Mouse (Mus musculus): ENCODE results near the gene Dcaf6. TPM values are rescaled to one million over a fixed set of nuclear protein-coding genes. Genes with fewer than 3 reads are reported as not detected.
A peak's percentile ranks its signal among the peaks of the same experiment; 100 is the strongest.

Gene Dcaf6
- polyA plus RNA-seq, 1 experiment from 2014 or later: 18.9 TPM

DNA sequence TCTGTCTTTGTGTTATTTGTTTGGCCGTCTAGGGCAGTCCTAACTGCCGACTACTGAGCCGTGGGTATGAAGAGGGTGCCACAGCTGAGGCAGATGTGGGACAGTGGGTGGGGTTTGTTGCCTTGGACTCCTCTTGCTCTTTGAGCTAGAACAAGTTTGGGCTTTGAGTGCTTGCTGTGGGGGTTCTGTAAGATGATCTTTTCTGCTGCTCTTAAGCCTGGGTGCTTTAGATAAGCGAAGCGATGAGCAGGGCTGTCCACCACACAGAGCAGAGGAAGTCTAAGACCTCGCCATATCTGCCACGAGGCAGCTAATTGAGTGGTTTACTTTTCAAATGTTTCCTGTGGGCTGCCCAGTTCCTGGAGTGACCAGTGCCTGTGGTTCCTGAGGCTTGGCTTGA, 137.3 kb downstream of the Dcaf6 start:
- Histone ChIP-seq H3K4me3 (ENCODE audit: low read depth, low read length) (no peak overlapping the region), H3K27me3 (ENCODE audit: control insufficient read depth, insufficient read depth, low read length) (no peaks in the 10 kb centered on the region), H3K9ac (ENCODE audit: low read depth, low read length) (no peak overlapping the region), H3K36me3 (ENCODE audit: control insufficient read depth, insufficient read depth, low read length) (no peaks in the 10 kb centered on the region; the same call in 1 of the 2 replicates), H3K4me2 (no peak overlapping the region), H3K27ac (ENCODE audit: low read depth, low read length) (no peak overlapping the region), H3K9me3 (replicated peaks; ENCODE audit: control insufficient read depth, low read length) (no peaks in the 10 kb centered on the region), H3K4me1 (ENCODE audit: control insufficient read depth, insufficient read depth, low read length) (0 out of 2 replicates have a peak, but pooled peaks cover 4% of the 10 kb centered on the region)
- WGBS (ENCODE audit: insufficient replicate concordance): 29% methylated on average over 7 of the region's 7 CpGs
- no peak for ATAC-seq (replicated peaks; ENCODE audit: insufficient number of reproducible peaks, low FRiP score, low TSS enrichment)

GRCm38 (mm10) chr1:165321891-165322290, 138.4 kb downstream of the Dcaf6 start:
- no peaks in the 10 kb centered on the region for H3K9me3 ChIP-seq (replicated peaks; ENCODE audit: control insufficient read depth, low read length)
- H3K9ac ChIP-seq (ENCODE audit: low read depth, low read length): no peak overlapping the region
- H3K27ac ChIP-seq (ENCODE audit: low read depth, low read length): no peak overlapping the region
- no peak overlapping the region for H3K4me2 ChIP-seq
- H3K36me3 ChIP-seq (ENCODE audit: control insufficient read depth, insufficient read depth, low read length): no peaks in the 10 kb centered on the region; the same call in 1 of the 2 replicates
- H3K27me3 ChIP-seq (ENCODE audit: control insufficient read depth, insufficient read depth, low read length): no peaks in the 10 kb centered on the region
- no peak for ATAC-seq (replicated peaks; ENCODE audit: insufficient number of reproducible peaks, low FRiP score, low TSS enrichment)
- WGBS (ENCODE audit: insufficient replicate concordance): 80% methylated on average over 7 of the region's 7 CpGs
- H3K4me1 ChIP-seq (ENCODE audit: control insufficient read depth, insufficient read depth, low read length): 0 out of 2 replicates have a peak, but pooled peaks cover 4% of the 10 kb centered on the region
- H3K4me3 ChIP-seq (ENCODE audit: low read depth, low read length): no peak overlapping the region

DNA sequence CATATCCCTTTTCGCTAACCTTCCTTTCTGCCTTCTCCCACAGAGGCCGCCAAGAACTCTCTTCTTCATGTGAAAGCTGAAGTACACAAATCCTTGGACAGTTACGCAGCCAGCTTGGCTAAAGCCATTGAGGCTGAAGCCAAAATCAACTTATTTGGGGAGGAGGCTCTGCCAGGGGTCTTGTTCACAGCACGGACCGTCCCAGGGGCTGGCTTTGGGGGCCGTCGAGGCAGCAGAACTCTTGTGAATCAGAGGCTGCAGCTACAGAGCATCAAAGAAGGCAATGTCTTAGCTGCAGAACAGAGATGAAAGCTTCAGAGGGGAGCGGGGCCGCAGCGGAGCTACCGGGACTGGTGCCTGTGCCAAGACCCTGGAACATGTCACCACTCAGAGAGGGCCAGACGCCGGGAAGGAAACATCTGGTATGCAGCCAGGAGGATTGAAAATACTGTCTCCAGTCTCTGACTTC, 138.8 kb downstream of the Dcaf6 start:
- H3K36me3 ChIP-seq (ENCODE audit: control insufficient read depth, insufficient read depth, low read length): no peaks in the 10 kb centered on the region; the same call in 1 of the 2 replicates
- no peak overlapping the region for H3K27ac ChIP-seq (ENCODE audit: low read depth, low read length)
- no peak overlapping the region for H3K4me2 ChIP-seq
- 0 out of 2 replicates have a peak, but pooled peaks cover 4% of the 10 kb centered on the region for H3K4me1 ChIP-seq (ENCODE audit: control insufficient read depth, insufficient read depth, low read length)
- WGBS (ENCODE audit: insufficient replicate concordance): 76% methylated on average over 13 of the region's 13 CpGs
- no peaks in the 10 kb centered on the region for H3K27me3 ChIP-seq (ENCODE audit: control insufficient read depth, insufficient read depth, low read length)
- no peaks in the 10 kb centered on the region for H3K9me3 ChIP-seq (replicated peaks; ENCODE audit: control insufficient read depth, low read length)
- no peak for ATAC-seq (replicated peaks; ENCODE audit: insufficient number of reproducible peaks, low FRiP score, low TSS enrichment)
- no peak overlapping the region for H3K4me3 ChIP-seq (ENCODE audit: low read depth, low read length)
- H3K9ac ChIP-seq (ENCODE audit: low read depth, low read length): no peak overlapping the region

- no peak for ATAC-seq (replicated peaks; ENCODE audit: insufficient number of reproducible peaks, low FRiP score, low TSS enrichment)
- WGBS (ENCODE audit: insufficient replicate concordance): 31% methylated on average over 10 of the region's 10 CpGs
These were observed 139.9 kb downstream of the Dcaf6 start for GRCm38 (mm10) chr1:165320141-165320934.

DNA sequence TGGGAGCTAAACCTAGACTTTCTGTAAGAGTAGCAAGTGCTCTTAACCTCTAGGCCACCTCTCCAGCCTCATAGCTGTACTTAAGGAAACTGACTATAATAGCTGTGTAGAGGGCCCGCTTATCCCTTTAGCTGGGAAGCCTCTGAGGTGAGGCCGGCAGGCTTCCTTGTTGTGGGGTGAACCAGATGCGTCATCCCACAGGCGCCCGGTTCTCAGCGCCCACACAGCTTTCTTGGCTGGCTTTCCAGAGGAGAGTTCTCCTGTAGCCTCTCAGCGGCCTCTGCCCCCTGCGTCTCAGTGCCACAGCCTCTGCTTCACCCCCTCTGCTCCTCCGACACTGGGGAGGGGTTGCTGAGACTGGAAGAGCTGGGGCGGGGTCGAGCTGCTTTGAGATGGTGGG, 143.9 kb downstream of the Dcaf6 start:
- Histone ChIP-seq H3K4me2 (no peak overlapping the region), H3K9me3 (replicated peaks; ENCODE audit: control insufficient read depth, low read length) (no peaks in the 10 kb centered on the region), H3K4me3 (ENCODE audit: low read depth, low read length) (no peak overlapping the region), H3K27ac (ENCODE audit: low read depth, low read length) (no peak overlapping the region), H3K4me1 (ENCODE audit: control insufficient read depth, insufficient read depth, low read length) (0 out of 2 replicates have a peak, but pooled peaks cover 4% of the 10 kb centered on the region), H3K9ac (ENCODE audit: low read depth, low read length) (no peak overlapping the region), H3K27me3 (ENCODE audit: control insufficient read depth, insufficient read depth, low read length) (no peaks in the 10 kb centered on the region), H3K36me3 (ENCODE audit: control insufficient read depth, insufficient read depth, low read length) (no peaks in the 10 kb centered on the region; the same call in 1 of the 2 replicates)
- 42% methylated on average over 11 of the region's 11 CpGs for WGBS (ENCODE audit: insufficient replicate concordance)
- ATAC-seq (replicated peaks; ENCODE audit: insufficient number of reproducible peaks, low FRiP score, low TSS enrichment): no peak

More at GRCm38 (mm10) chr1:165320141-165320934, 139.9 kb downstream of the Dcaf6 start:
- Histone ChIP-seq H3K27ac (ENCODE audit: low read depth, low read length) (peak overlapping the region; percentile 25; the same call in 1 of the 2 replicates), H3K4me3 (ENCODE audit: low read depth, low read length) (no peak overlapping the region), H3K9ac (ENCODE audit: low read depth, low read length) (no peak overlapping the region), H3K27me3 (ENCODE audit: control insufficient read depth, insufficient read depth, low read length) (no peaks in the 10 kb centered on the region), H3K4me2 (peak overlapping the region; percentile 34; the same call in 1 of the 2 replicates), H3K9me3 (replicated peaks; ENCODE audit: control insufficient read depth, low read length) (no peaks in the 10 kb centered on the region), H3K4me1 (ENCODE audit: control insufficient read depth, insufficient read depth, low read length) (0 out of 2 replicates have a peak, but pooled peaks cover 4% of the 10 kb centered on the region), H3K36me3 (ENCODE audit: control insufficient read depth, insufficient read depth, low read length) (no peaks in the 10 kb centered on the region; the same call in 1 of the 2 replicates)

- 82% methylated on average over 11 of the region's 11 CpGs for WGBS (ENCODE audit: insufficient replicate concordance)
- no peak for ATAC-seq (replicated peaks; ENCODE audit: insufficient number of reproducible peaks, low FRiP score, low TSS enrichment)
These were observed 152.1 kb downstream of the Dcaf6 start for GRCm38 (mm10) chr1:165308180-165308579.

DNA sequence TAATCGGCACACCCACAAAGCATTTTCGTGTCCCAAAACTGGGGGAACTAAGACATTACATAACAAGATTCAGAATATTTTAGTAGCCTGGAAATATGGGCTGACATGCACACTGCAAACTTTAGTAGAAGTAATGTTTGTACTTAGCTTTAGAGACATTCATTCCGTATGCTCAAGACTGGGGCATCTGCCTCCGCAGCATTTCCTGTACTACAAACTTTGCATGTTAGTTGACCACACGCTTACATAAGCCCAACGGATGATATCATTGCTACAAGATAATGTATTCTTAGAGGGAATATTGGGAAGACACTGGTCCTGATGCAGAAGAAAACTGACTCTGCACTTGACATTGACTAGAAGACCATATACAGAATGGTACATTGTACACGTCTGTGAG, 155.9 kb downstream of the Dcaf6 start:
- Histone ChIP-seq H3K9me3 (replicated peaks; ENCODE audit: control insufficient read depth, low read length) (no peaks in the 10 kb centered on the region), H3K27me3 (ENCODE audit: control insufficient read depth, insufficient read depth, low read length) (no peaks in the 10 kb centered on the region), H3K4me3 (ENCODE audit: low read depth, low read length) (no peak overlapping the region), H3K36me3 (ENCODE audit: control insufficient read depth, insufficient read depth, low read length) (no peaks in the 10 kb centered on the region), H3K27ac (ENCODE audit: low read depth, low read length) (no peak overlapping the region), H3K4me2 (no peak overlapping the region), H3K9ac (ENCODE audit: low read depth, low read length) (no peak overlapping the region), H3K4me1 (ENCODE audit: control insufficient read depth, insufficient read depth, low read length) (peaks cover 5% of the 10 kb centered on the region)
- ATAC-seq (replicated peaks; ENCODE audit: insufficient number of reproducible peaks, low FRiP score, low TSS enrichment): no peak
- 88% methylated on average over 7 of the region's 7 CpGs for WGBS (ENCODE audit: insufficient replicate concordance)

More at GRCm38 (mm10) chr1:165308180-165308579, 152.1 kb downstream of the Dcaf6 start:
- H3K27me3 ChIP-seq (ENCODE audit: control insufficient read depth, insufficient read depth, low read length): no peaks in the 10 kb centered on the region
- H3K4me2 ChIP-seq: no peak overlapping the region
- H3K4me3 ChIP-seq (ENCODE audit: low read depth, low read length): no peak overlapping the region
- no peaks in the 10 kb centered on the region; the same call in 1 of the 2 replicates for H3K4me1 ChIP-seq (ENCODE audit: control insufficient read depth, insufficient read depth, low read length)
- no peak overlapping the region for H3K9ac ChIP-seq (ENCODE audit: low read depth, low read length)
- no peaks in the 10 kb centered on the region for H3K9me3 ChIP-seq (replicated peaks; ENCODE audit: control insufficient read depth, low read length)
- H3K27ac ChIP-seq (ENCODE audit: low read depth, low read length): no peak overlapping the region
- peaks cover 7% of the 10 kb centered on the region for H3K36me3 ChIP-seq (ENCODE audit: control insufficient read depth, insufficient read depth, low read length)

GRCm38 (mm10) chr1:165303209-165303608, 157.1 kb downstream of the Dcaf6 start:
- 68% methylated on average over 6 of the region's 6 CpGs for WGBS (ENCODE audit: insufficient replicate concordance)
- no peak for ATAC-seq (replicated peaks; ENCODE audit: insufficient number of reproducible peaks, low FRiP score, low TSS enrichment)
- Histone ChIP-seq H3K27ac (ENCODE audit: low read depth, low read length) (peak overlapping the region; percentile 62; the same call in 1 of the 2 replicates), H3K4me2 (no peak overlapping the region), H3K4me1 (ENCODE audit: control insufficient read depth, insufficient read depth, low read length) (peaks cover 5% of the 10 kb centered on the region), H3K4me3 (ENCODE audit: low read depth, low read length) (no peak overlapping the region), H3K9me3 (replicated peaks; ENCODE audit: control insufficient read depth, low read length) (no peaks in the 10 kb centered on the region), H3K9ac (ENCODE audit: low read depth, low read length) (no peak overlapping the region), H3K36me3 (ENCODE audit: control insufficient read depth, insufficient read depth, low read length) (no peaks in the 10 kb centered on the region), H3K27me3 (ENCODE audit: control insufficient read depth, insufficient read depth, low read length) (no peaks in the 10 kb centered on the region)

Data from heart, embryonic 11.5 days (tissue).